23 mouse cellular contexts compared by ENCODE assay signal in the genomic region with DNA sequence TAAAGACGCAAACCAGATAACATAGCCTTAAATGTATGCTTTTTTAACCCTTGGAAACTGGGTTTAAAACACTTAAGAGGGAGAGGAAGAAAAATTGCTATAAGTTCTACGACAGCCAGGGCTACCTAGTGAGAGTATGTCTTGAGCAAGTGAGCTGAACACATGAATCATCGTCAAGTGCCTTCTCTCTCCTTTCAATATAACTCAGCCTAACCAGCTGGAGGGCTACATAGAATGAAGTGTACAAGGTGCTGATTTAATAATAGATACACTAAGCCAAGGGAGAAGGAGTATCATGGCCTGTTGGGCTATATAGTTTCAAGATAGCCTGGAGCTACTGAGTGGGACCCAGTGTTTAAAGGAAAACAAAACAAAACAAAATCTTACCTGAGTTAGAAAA. TPM values are rescaled to one million over a fixed set of nuclear protein-coding genes. Genes with fewer than 3 reads are reported as not detected.
"Had no signal": no experiment of that assay in that cellular context is flagged by ENCODE, and none has a peak within 500 bp of the region (broad histone marks: within the 10 kb centered on the region; RNA-seq: fewer than 3 reads in every experiment).

No protein-coding gene starts in this region.

- H3K9ac ChIP-seq: liver, embryonic 13.5 days; liver, embryonic 15.5 days; lung, embryonic 15.5 days; midbrain, embryonic 12.5 days; neural tube, embryonic 13.5 days; neural tube, embryonic 15.5 days; stomach, embryonic 15.5 days had no signal

- H3K27ac ChIP-seq: liver, embryonic 13.5 days; liver, embryonic 15.5 days; lung, embryonic 15.5 days; midbrain, embryonic 12.5 days; neural tube, embryonic 13.5 days; neural tube, embryonic 15.5 days; stomach, embryonic 15.5 days had no signal

- H3K4me2 ChIP-seq: liver, embryonic 13.5 days; liver, embryonic 15.5 days; lung, embryonic 15.5 days; midbrain, embryonic 12.5 days; neural tube, embryonic 13.5 days; neural tube, embryonic 15.5 days; stomach, embryonic 15.5 days had no signal

- H3K9me3 ChIP-seq: liver, embryonic 13.5 days; liver, embryonic 15.5 days; lung, embryonic 15.5 days; midbrain, embryonic 12.5 days; neural tube, embryonic 13.5 days; neural tube, embryonic 15.5 days; stomach, embryonic 15.5 days had no signal

- H3K27me3 ChIP-seq: liver, embryonic 13.5 days; liver, embryonic 15.5 days; lung, embryonic 15.5 days; midbrain, embryonic 12.5 days; neural tube, embryonic 13.5 days; neural tube, embryonic 15.5 days; stomach, embryonic 15.5 days had no signal

- H3K4me3 ChIP-seq: liver, embryonic 13.5 days; liver, embryonic 15.5 days; lung, embryonic 15.5 days; midbrain, embryonic 12.5 days; myocyte; neural tube, embryonic 13.5 days; neural tube, embryonic 15.5 days; stomach, embryonic 15.5 days had no signal

- ATAC-seq: midbrain, embryonic 16.5 days had no signal

- DNase-seq: liver, embryonic 13.5 days; lung, adult 18-20 months; lung, postnatal 10 days; lung, postnatal 4 days; midbrain, embryonic 14.5 days; retina, postnatal 1 day; right cerebral cortex, adult 18-20 months; right cerebral cortex, postnatal 25 days; right cerebral cortex, postnatal 4 days; spleen, adult 18-20 months; thymus, adult 18-20 months; thymus, postnatal 14 days; thymus, postnatal 36 days had no signal

RNA-seq across cellular contexts. Expression of gene Strc, which starts 31.5 kb away (rescaled TPM):
- polyA plus RNA-seq: liver, adult 2 months; liver, embryonic 13.5 days; liver, embryonic 15.5 days; lung, embryonic 15.5 days; midbrain, embryonic 12.5 days; midbrain, embryonic 14.5 days; myocyte; neural tube, embryonic 11.5 days; neural tube, embryonic 13.5 days; neural tube, embryonic 15.5 days; stomach, embryonic 15.5 days had no signal
